Mouse (Mus musculus): ENCODE results near the gene Inhba. TPM values are rescaled to one million over a fixed set of nuclear protein-coding genes. Genes with fewer than 3 reads are reported as not detected.
A peak's percentile ranks its signal among the peaks of the same experiment; 100 is the strongest.

Gene Inhba
- 10 to 100 TPM in 2 of 26 experiments, 1 to 10 TPM in 13, under 1 TPM in 9, not detected in 2; 0.15 to 20.5 (median 2.3) TPM for total RNA-seq (2018; cell fraction: chromatin; rRNA removed)
- total RNA-seq (2018; cell fraction: cytosol; rRNA removed) = 1 to 10 TPM in 8 of 26 experiments, under 1 TPM in 18; 0.03 to 6.0 (median 0.46) TPM
- 10 to 100 TPM in 4 of 26 experiments, 1 to 10 TPM in 13, under 1 TPM in 7, not detected in 2; 0.15 to 19.6 (median 2.1) TPM for total RNA-seq (2018; cell fraction: nucleus; rRNA removed)
- polyA plus RNA-seq (2018) = 0.07 to 0.20 TPM (median 0.09 TPM) in 3 replicates

DNA sequence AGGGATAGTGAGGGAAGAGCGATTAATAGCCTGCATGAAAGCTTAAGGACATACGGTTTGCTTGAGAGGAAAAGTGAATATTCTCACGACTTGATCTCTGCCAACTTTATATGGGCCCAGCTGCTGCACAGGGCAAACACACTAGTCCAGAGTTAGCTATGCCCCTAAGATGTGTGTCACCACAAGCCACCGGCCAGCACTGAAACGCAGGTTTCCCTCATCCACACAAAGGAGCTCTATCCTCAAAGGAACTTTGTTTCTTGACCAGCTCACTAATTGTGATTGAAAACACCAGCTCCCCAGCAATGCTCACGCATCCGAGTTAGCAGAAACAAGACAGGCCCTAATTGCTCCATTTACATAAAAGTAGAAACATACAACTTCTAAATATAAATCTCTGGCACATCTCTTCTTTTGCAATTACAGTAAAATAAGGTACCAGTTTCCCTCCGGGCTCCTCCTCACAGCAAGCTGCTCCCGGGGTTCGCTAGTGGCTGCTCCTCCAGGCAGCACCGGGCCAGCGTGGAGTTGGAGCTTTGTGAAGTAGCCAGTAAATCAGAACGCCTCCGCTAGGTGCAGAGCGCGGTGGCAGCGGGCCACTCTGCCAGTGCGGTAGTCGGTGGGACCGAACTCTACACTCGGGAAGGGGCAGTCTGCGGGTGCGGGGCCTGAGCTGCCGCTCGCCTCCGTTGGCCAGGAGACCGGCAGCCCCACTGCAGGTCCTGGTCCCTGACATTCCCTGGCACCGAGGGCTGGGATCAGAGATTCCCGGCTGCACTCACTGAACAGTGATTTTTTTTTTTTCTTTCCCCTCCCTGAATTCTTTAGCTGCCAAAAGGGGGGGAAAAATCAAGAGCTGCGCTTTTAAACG, at the start of gene Inhba:
TSS of gene Inhba (plus strand) at position 480 of the 871 bp plus-strand sequence.
- Histone ChIP-seq H3K79me2 (ENCODE audit: inconsistent target) (no peaks in the 10 kb centered on the region), H3K36me3 (ENCODE audit: inconsistent target) (no peaks in the 10 kb centered on the region), H3K27ac (no peak within 1 kb of the TSS), H3K4me3 (ENCODE audit: inconsistent target) (peak within 1 kb of the TSS; percentile 45)
- 27% methylated on average over 30 of the region's 31 CpGs for WGBS (ENCODE audit: missing documents)

DNA sequence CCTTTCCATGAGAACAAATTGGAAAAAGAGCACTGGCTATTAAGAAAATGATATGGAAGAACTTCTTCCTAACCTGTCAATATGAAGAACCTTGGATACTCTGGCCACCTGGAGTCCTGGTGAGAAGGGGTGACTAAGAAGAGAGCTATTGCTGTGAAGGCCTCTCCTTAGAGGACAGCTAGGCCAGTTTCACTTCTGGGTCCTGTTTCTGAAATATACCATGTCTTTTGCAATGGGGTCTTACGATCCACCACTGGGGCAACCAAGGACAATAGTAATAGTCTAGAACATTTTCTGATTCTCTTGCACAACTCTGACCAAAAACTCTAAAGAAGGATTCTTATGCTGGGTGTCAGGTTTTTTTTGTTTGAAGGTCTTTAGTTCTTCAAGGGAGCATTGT, 35.1 kb upstream of the Inhba start:
- Histone ChIP-seq H3K36me3 (ENCODE audit: inconsistent target) (no peaks in the 10 kb centered on the region), H3K27ac (no peak overlapping the region), H3K4me3 (ENCODE audit: inconsistent target) (no peak overlapping the region), H3K79me2 (ENCODE audit: inconsistent target) (no peaks in the 10 kb centered on the region)
- 8% methylated on average over 1 of the region's 1 CpGs for WGBS (ENCODE audit: missing documents)

DNA sequence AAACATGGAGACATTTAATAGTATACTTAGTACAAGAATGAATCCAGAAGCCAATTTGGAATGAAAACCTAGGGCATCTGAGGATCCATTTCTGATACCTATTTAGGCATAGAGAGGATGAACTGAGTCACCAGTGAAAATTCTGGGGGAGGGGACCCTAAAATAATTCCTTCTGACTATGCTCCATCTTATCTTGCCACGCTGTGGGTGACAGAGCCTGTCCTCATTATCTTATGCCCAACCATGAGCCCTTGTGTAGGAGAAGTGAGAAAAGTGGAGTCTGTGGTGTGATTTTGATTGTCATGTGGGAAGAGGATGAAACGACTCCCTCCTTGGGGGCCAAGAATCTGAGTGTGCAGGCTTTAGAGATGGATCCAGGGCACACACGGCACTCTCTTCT, 32.1 kb upstream of the Inhba start:
- H3K4me3 ChIP-seq (ENCODE audit: inconsistent target) = no peak overlapping the region
- WGBS (ENCODE audit: missing documents) = 58% methylated on average over 3 of the region's 3 CpGs
- no peaks in the 10 kb centered on the region for H3K79me2 ChIP-seq (ENCODE audit: inconsistent target)
- no peak overlapping the region for H3K27ac ChIP-seq
- no peaks in the 10 kb centered on the region for H3K36me3 ChIP-seq (ENCODE audit: inconsistent target)

DNA sequence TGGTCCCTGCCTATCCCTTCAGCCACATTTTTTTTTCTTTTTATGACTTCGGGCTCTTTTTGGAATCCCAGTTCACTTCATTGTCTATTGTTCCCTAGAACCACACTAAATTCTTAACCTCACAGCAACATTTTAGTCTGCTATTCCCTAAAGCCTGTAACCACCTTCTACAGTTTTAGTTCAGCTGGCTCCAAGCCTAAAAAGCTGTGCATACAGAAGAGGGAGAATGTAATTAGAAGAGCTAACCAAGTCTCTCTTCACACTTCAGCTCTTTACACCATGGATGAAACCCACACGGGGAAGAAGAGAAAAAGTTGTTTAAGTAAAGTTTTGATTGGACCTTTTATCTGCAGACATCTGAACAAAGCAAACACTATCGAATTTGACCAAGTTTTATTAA, 29.6 kb upstream of the Inhba start:
- 72% methylated on average over 3 of the region's 3 CpGs for WGBS (ENCODE audit: missing documents)
- Histone ChIP-seq H3K27ac (no peak overlapping the region), H3K79me2 (ENCODE audit: inconsistent target) (no peaks in the 10 kb centered on the region), H3K4me3 (ENCODE audit: inconsistent target) (no peak overlapping the region), H3K36me3 (ENCODE audit: inconsistent target) (no peaks in the 10 kb centered on the region)

DNA sequence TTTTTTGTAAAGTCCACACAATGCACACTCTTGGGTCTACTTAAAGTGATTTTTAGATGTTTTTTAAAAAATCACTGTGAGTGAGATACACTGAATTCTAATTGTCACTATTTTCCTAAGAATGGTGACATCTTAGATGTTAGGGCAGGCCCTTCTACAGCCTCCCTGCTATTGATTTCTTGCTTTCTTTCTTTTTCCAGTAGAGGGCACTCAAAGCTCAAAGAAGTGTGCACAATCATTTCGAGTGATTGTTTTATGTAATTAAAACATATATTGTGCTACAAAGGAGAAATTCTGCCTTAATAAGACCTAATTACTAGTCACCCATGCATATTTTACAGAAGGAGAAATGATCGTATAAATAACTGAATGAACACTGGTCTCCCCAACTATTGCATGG, 25.9 kb upstream of the Inhba start:
- Histone ChIP-seq H3K36me3 (ENCODE audit: inconsistent target) (no peaks in the 10 kb centered on the region), H3K79me2 (ENCODE audit: inconsistent target) (no peaks in the 10 kb centered on the region), H3K4me3 (ENCODE audit: inconsistent target) (no peak overlapping the region), H3K27ac (no peak overlapping the region)
- 72% methylated on average over 2 of the region's 2 CpGs for WGBS (ENCODE audit: missing documents)

GRCm38 (mm10) chr13:15986172-15986571, 25.5 kb upstream of the Inhba start:
- H3K4me3 ChIP-seq (ENCODE audit: inconsistent target) = no peak overlapping the region
- 79% methylated on average over 4 of the region's 4 CpGs for WGBS (ENCODE audit: missing documents)
- H3K36me3 ChIP-seq (ENCODE audit: inconsistent target) = no peaks in the 10 kb centered on the region
- no peak overlapping the region for H3K27ac ChIP-seq
- H3K79me2 ChIP-seq (ENCODE audit: inconsistent target) = no peaks in the 10 kb centered on the region

GRCm38 (mm10) chr13:15995314-15995713, 16.3 kb upstream of the Inhba start:
- WGBS (ENCODE audit: missing documents) = 76% methylated on average over 2 of the region's 2 CpGs
- no peak overlapping the region for H3K4me3 ChIP-seq (ENCODE audit: inconsistent target)
- H3K27ac ChIP-seq = no peak overlapping the region
- no peaks in the 10 kb centered on the region for H3K79me2 ChIP-seq (ENCODE audit: inconsistent target)
- H3K36me3 ChIP-seq (ENCODE audit: inconsistent target) = no peaks in the 10 kb centered on the region

DNA sequence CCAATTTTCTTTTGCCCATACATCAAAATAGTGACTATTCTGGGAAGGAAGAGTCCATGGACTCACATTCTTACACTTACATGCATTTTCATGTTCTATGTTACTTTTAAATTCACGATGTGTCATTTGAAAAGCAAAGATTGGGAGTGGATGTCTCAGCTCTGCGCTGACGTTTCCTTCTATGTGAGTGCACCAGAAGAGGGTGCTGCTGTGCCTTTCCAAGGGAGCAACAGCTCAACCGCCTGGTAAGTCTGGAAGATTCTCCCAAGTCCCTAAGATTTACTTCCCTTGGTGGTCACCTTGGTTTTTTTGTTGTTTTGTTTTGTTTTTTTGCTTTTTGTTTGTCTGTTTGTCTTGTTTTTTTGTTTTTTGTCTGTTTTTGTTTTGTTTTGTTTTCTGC, 6.1 kb upstream of the Inhba start:
- WGBS (ENCODE audit: missing documents) = 11% methylated on average over 4 of the region's 4 CpGs
- no peak overlapping the region for H3K27ac ChIP-seq

GRCm38 (mm10) chr13:16007748-16008147, 3.9 kb upstream of the Inhba start:
- H3K4me3 ChIP-seq (ENCODE audit: inconsistent target) = no peak overlapping the region
- H3K36me3 ChIP-seq (ENCODE audit: inconsistent target) = no peaks in the 10 kb centered on the region
- no peaks in the 10 kb centered on the region for H3K79me2 ChIP-seq (ENCODE audit: inconsistent target)
- no peak overlapping the region for H3K27ac ChIP-seq
- WGBS (ENCODE audit: missing documents) = 86% methylated on average over 4 of the region's 4 CpGs

More for the DNA sequence above, 6.1 kb upstream of the Inhba start:
- Histone ChIP-seq H3K36me3 (ENCODE audit: inconsistent target) (no peaks in the 10 kb centered on the region), H3K79me2 (ENCODE audit: inconsistent target) (no peaks in the 10 kb centered on the region), H3K4me3 (ENCODE audit: inconsistent target) (no peak overlapping the region)

DNA sequence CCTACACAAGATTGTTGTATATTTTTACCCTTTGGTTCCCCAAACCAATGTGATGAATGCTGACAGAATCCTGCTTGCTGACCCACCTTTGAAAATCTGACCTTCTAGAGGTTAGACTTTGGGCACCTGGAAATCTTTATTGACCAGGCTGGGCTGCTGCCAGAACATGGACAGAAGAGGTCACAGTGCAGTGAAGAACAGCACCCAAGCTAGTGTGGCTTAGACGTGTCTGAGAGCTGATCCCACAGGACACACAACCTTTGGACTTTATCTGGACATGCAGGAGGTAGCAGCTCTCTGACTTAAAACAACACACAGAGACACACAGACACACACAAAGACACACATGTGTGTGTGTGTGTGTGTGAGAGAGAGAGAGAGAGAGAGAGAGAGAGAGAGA, 3.3 kb upstream of the Inhba start:
- Histone ChIP-seq H3K27ac (no peak overlapping the region), H3K79me2 (ENCODE audit: inconsistent target) (no peaks in the 10 kb centered on the region), H3K36me3 (ENCODE audit: inconsistent target) (no peaks in the 10 kb centered on the region), H3K4me3 (ENCODE audit: inconsistent target) (no peak overlapping the region)
- WGBS (ENCODE audit: missing documents) = 83% methylated on average over 1 of the region's 1 CpGs

DNA sequence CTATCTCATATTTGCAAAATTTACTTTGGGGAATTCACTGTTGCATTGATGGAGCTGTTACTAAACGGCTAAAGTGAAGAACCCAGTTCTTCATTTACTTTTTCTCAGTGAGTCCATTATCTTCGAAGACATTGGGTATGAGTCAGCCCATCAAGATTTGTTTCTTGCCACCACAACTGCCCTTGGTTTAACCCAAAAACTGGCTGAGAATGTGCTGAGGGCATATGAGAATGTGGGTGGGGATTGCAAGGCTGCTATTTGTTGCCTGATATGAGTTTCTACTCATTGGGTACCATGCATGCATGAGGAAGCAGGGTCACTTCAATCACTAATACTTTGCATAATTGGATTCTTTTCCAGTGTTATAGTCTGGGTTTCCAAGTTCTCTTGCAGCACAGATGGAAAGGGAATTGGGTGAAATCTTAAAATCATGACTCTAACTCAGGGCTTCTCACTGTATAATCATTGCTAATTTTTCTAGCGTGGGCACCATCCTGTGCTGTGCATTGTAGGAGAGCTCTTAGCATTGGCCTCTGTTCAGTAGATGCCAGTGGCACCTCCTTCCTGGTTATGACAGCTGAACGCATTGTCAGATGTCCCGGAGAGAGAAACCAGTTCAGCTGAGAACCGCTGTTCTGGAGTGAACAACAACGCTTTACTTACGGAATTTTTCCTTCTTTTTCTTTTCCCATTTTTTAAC, 1.7 kb upstream of the Inhba start:
- Histone ChIP-seq H3K79me2 (ENCODE audit: inconsistent target) (no peaks in the 10 kb centered on the region), H3K27ac (no peak overlapping the region), H3K36me3 (ENCODE audit: inconsistent target) (no peaks in the 10 kb centered on the region), H3K4me3 (ENCODE audit: inconsistent target) (no peak overlapping the region)
- whole genome bisulfite sequencing (ENCODE audit: missing documents) = 94% methylated on average over 7 of the region's 8 CpGs

DNA sequence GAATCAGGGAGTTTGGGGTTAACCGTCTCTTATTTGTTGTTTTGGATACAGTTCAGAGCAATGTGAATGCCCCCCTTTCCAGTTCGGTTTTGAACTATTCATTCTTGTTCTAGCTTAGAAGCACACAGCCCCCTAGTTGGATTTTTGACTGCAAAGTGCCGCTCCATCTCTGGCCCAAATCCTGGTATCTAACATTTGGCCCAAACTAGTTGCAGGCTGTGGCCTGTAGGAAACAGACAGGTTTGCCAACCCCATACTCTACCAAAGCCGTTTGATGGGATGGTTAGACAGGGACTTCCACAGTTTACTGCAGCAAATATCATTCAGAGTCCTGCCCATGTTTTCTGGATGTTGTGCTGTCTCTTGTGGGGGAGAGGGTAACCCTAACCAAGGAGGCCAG, 1.1 kb upstream of the Inhba start:
- H3K27ac ChIP-seq = no peak overlapping the region
- no peak overlapping the region for H3K4me3 ChIP-seq (ENCODE audit: inconsistent target)
- H3K36me3 ChIP-seq (ENCODE audit: inconsistent target) = no peaks in the 10 kb centered on the region
- WGBS (ENCODE audit: missing documents) = 98% methylated on average over 4 of the region's 4 CpGs
- no peaks in the 10 kb centered on the region for H3K79me2 ChIP-seq (ENCODE audit: inconsistent target)

- Histone ChIP-seq H3K36me3 (ENCODE audit: inconsistent target) (no peaks in the 10 kb centered on the region), H3K27ac (no peak overlapping the region), H3K79me2 (ENCODE audit: inconsistent target) (no peaks in the 10 kb centered on the region), H3K4me3 (ENCODE audit: inconsistent target) (peak overlapping the region; percentile 45)
- WGBS (ENCODE audit: missing documents) = 12% methylated on average over 19 of the region's 19 CpGs
Measured at GRCm38 (mm10) chr13:16012243-16012887, 714 bp downstream of the Inhba start.

- Histone ChIP-seq H3K79me2 (ENCODE audit: inconsistent target) (no peaks in the 10 kb centered on the region), H3K27ac (no peak overlapping the region), H3K36me3 (ENCODE audit: inconsistent target) (no peaks in the 10 kb centered on the region), H3K4me3 (ENCODE audit: inconsistent target) (no peak overlapping the region)
- 69% methylated on average over 3 of the region's 3 CpGs for WGBS (ENCODE audit: missing documents)
Measured at GRCm38 (mm10) chr13:16014166-16014565, 2.5 kb downstream of the Inhba start.
